Mouse (Mus musculus) gastrocnemius, adult 2 months (tissue): ENCODE results near the gene Eif2b4. TPM values are rescaled to one million over a fixed set of nuclear protein-coding genes. Genes with fewer than 3 reads are reported as not detected.

Experiments
- DNase-seq: peaks from one replicate; pipeline ENCODE4 v3.0.0; 2022
- H3K27ac ChIP-seq: fragments of 200-600 bp; 2 replicates; pipeline ENCODE4 v1.8.1; 2022; ENCODE audit warnings: mild to moderate bottlenecking
- H3K4me3 ChIP-seq: fragments of 200-600 bp; 2 replicates; pipeline ENCODE4 v1.8.1; 2022; ENCODE audit warnings: mild to moderate bottlenecking, moderate library complexity
- CTCF ChIP-seq: fragments of 200-600 bp; IDR thresholded peaks from 2 replicates; pipeline ENCODE4 v1.8.1; 2022; ENCODE audit warnings: antibody characterized with exemption, mild to moderate bottlenecking, moderate library complexity
- intact Hi-C: fragments of 180-260 bp; cut with DNase I; formaldehyde crosslinking; loops from one replicate; pipeline ENCODE4 v1.15.1; 2025
- long read RNA-seq, 2 experiments: library from polyadenylated mRNA; stranded (forward); transcript quantifications; one replicate each; pipeline ENCODE4 v2.0.0; 2021
- total RNA-seq, 2 experiments: library from RNA; stranded (reverse); gene quantifications; 2 replicates each; pipeline ENCODE4 v1.2.3; 2021

Gene Eif2b4
- 10 to 100 TPM; 39.5 to 53.9 TPM for total RNA-seq
- long read RNA-seq, experiment 1, transcript Eif2b4-201 (13 exons, 2,025 nt), result major isoform, 57 of 85 reads
- long read RNA-seq, experiment 1, transcript Eif2b4-202 (12 exons, 1,966 nt), result minor isoform, 21 of 85 reads
- long read RNA-seq, experiment 1, partial matches to known transcripts, result 4 of 85 reads
- long read RNA-seq, experiment 1, other reads (novel, unspliced or antisense), result 1 of 85 reads
- long read RNA-seq, experiment 2, transcript Eif2b4-202 (12 exons, 1,966 nt), result minor isoform, 17 of 100 reads
- long read RNA-seq, experiment 2, transcript Eif2b4-201 (13 exons, 2,025 nt), result major isoform, 68 of 100 reads
- long read RNA-seq, experiment 2, transcript Eif2b4-203 (13 exons, 1,878 nt), result minor isoform, 5 of 100 reads
- long read RNA-seq, experiment 2, partial matches to known transcripts, result 8 of 100 reads
- long read RNA-seq, experiment 2, other reads (novel, unspliced or antisense), result 2 of 100 reads

DNA sequence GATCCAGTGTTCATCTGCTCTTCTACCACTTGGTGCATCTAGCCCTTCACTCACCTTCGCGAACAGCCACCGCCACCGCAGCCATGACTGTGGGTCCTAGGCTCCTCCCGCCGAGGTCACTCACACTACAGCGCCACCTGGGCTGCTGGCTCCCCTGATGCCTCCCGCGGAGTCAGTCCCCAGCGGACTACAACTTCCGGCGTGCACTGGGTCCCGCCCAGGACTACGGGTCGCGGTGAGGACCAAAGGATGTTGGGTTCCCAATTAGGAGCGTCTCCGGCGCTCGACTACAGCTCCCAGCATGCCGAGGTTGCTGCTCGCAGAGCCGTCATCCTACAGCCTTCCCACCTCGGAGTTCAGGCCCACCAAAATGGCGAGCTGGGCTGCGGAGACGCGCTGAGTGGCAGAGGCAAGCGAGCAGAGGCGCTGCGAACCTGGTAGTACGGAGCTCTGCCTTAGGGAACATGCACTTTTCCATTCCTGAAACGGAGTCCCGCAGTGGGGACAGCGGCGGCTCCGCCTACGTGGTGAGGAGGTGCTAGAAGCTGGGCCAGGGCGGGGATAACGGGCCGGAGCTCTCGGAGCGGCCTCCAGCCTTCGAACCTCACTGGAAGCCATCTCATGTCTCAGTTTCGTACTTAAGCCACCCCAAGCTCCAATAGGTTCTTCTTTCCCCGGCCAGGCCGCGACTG lies at the start of gene Eif2b4, which contains the start of gene Snx17:
Gene Eif2b4 (minus strand): TSS at position 492 of the 692 bp plus-strand sequence.
Gene Snx17 (plus strand): TSS at position 289 of the 692 bp plus-strand sequence.
- Histone ChIP-seq H3K27ac (peak within 1 kb of the TSS; percentile 93), H3K4me3 (peak within 1 kb of the TSS; percentile 81)
- DNase-seq, result peak; percentile 99
- intact Hi-C loops, result no loop called here
- TF ChIP-seq CTCF, result peak; percentile 66

GRCm38 (mm10) chr5:31242191-31242590 lies 49.0 kb upstream of the Eif2b4 start:
- Histone ChIP-seq H3K4me3 (peak overlapping the region; percentile 99), H3K27ac (peak overlapping the region; percentile 99)
- TF ChIP-seq CTCF, result no peak
- no peak for DNase-seq
- intact Hi-C loops, result no loop called here

- peak overlapping the region; percentile 99 for H3K4me3 ChIP-seq
- no peak for DNase-seq
- intact Hi-C loops, result loop anchor here (2.0 kb wide), 2 partner anchors 21 to 49 kb away; partner anchors contain the start of genes Ift172 and Ppm1g
- no peak for TF ChIP-seq CTCF
- peak overlapping the region; percentile 99 for H3K27ac ChIP-seq
Measured at GRCm38 (mm10) chr5:31241522-31242034, 48.3 kb upstream of the Eif2b4 start.

- TF ChIP-seq CTCF, result no peak
- intact Hi-C loops, result loop anchor here (2.0 kb wide), 2 partner anchors 20 to 50 kb away; partner anchors contain the start of genes Ift172 and Ppm1g
- DNase-seq, result peak; percentile 99
- H3K27ac ChIP-seq, result peak within 1 kb of the TSS; percentile 99
- peak within 1 kb of the TSS; percentile 99 for H3K4me3 ChIP-seq
Measured at GRCm38 (mm10) chr5:31240637-31241521, 47.6 kb upstream of the Eif2b4 start, which contains the start of the genes Nrbp1 and Gm9970. Gene Nrbp1 (plus strand): TSS chr5:31240864. Gene Gm9970 (minus strand): TSS chr5:31241232.

GRCm38 (mm10) chr5:31226641-31227040 lies 33.4 kb upstream of the Eif2b4 start:
- TF ChIP-seq CTCF, result no peak
- no peak for DNase-seq
- Histone ChIP-seq H3K27ac (no peak overlapping the region), H3K4me3 (no peak overlapping the region)
- intact Hi-C loops, result no loop called here

DNA sequence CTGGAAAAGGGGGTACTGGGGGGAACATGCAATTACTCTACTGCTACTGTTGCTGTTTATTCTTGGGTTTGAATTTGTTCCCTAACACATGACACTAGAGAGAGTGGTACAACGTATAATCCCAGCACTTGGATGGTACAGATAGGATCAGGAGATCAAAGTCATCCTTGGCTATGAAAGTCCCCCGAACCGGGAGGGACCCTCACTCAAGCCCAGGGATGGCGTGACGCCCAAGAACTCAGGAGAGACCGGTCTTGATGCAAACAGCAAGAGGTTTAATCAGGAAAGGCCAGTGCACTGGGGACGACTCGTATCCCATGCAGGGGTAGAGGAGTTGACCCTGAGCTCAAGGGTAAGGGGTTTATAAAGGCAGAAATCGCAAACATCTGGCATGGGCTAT lies 29.5 kb upstream of the Eif2b4 start:
- no peak overlapping the region for H3K4me3 ChIP-seq
- no peak overlapping the region for H3K27ac ChIP-seq
- intact Hi-C loops, result loop anchor here (5.0 kb wide), 1 partner anchor 40 kb away; the partner anchor contains the start of gene Gtf3c2
- no peak for DNase-seq
- TF ChIP-seq CTCF, result no peak

DNA sequence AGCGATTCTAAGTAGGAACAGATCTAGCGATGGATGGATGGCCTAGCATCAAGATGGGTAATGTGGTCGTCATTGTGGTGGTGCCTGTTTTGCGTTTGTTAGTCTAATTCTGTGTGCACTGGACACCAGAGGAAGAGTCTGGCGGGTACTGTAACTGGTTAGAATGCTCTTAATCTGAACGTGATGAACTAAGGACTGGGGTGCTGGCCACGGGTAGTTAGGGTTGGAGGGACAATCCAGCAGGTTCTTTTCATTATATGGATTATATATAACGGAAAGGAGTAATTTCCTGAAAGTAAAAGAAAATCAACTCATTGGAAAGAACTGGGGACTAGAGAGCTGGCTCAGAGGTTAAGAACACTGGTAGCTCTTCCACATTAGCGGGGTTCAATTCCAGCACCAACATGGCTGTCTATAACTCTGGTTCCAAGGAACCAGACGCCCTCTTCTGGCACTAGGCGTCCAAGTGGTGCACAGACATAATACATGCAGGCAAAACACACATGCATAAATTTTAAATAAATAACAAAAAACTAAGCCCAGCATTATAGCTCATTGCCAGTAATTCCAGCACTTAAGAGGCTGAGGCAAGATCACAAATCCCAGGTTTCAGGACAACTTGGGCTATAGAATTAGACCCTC lies 28.2 kb upstream of the Eif2b4 start:
- H3K27ac ChIP-seq, result peak overlapping the region; percentile 96
- TF ChIP-seq CTCF, result peak; percentile 30; the same call in 1 of the 2 replicates
- no peak for DNase-seq
- intact Hi-C loops, result loop anchor here (2.0 to 5.0 kb wide), 3 partner anchors 19 to 39 kb away; partner anchors contain the start of genes Gm9970, Gtf3c2, Nrbp1 and Zfp513
- H3K4me3 ChIP-seq, result peak overlapping the region; percentile 98

DNA sequence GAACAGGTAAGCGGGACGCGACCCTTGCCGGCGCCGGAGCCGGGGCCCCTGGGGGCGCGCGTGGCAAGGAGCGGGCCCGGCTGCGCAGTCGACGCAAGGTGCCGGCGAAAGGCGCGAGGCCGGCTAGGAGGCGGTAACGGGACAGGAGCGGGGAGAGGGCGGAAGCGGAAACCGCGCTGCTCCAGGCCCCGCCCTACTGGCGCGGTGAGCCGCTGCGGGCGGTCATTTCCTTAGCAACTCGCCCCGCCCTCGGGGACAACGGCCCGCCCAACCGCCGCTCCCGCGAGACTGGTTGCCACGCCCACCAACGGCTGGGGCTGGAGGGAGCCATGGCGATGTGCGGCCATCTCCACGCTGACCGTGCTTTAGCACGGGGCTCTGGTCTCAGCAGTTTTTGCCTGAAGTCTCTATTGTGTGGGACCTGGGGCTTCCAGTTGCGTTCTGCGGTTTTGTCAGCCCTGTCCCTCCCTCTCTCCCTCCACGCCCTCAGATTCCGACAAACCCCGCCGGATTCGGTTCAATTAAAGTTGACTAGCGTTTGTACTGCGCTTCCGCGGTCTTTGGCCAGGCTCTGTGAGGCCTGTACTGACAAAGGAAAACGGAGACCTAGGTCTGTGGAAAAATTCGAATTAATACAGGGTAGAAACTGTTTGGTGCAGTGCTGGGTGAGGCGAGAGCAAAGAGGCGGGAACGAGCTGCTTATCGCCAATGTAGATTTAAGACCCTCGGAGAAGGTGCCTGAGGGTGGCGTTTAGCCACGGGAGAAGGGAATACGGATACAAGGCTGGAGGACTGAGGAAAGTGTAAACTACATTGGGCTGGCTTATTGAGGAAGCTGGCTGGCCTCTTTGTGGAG lies 27.4 kb upstream of the Eif2b4 start, which contains the start of gene Ppm1g:
Gene Ppm1g (minus strand): TSS at position 240 of the 856 bp plus-strand sequence.
- peak; percentile 99 for DNase-seq
- H3K4me3 ChIP-seq, result peak within 1 kb of the TSS; percentile 98
- TF ChIP-seq CTCF, result peak; percentile 10; the same call in 1 of the 2 replicates
- intact Hi-C loops, result loop anchor here (2.0 to 5.0 kb wide), 3 partner anchors 18 to 38 kb away; partner anchors contain the start of genes Gm9970, Gtf3c2, Nrbp1 and Zfp513
- peak within 1 kb of the TSS; percentile 96 for H3K27ac ChIP-seq

DNA sequence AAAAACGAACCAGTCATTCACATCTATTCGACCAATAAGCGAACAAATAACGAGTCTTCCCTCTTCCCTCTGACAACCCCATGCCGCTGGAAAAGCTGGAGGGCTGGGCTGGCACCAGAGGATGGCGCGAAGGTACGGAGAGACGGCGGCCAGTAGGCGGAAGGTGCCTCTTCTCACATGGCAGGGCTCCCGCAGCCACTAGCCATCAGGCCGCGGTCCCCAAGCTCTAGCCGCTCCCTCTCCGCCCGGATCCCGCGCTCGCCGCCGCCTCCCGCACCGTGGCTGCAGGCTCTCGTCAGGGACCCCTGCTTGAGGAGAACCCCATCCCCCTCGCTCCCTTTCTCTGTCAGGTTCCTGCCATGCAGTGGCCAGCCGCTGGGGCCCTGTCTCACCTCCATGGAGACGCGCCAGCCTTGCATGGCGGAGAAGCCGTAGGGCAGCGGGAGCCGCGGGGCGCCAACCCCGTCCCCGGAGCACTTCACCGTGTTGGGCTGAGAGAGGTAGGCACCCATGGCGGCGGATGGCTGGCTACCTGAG lies 26.7 kb upstream of the Eif2b4 start:
- intact Hi-C loops, result loop anchor here (2.0 to 5.0 kb wide), 4 partner anchors 17 to 107 kb away; partner anchors contain the start of genes Gm9970, Gtf3c2, Nrbp1 and Zfp513
- no peak for TF ChIP-seq CTCF

More for the DNA sequence above, 26.7 kb upstream of the Eif2b4 start:
- H3K4me3 ChIP-seq, result peak overlapping the region; percentile 98
- peak overlapping the region; percentile 96 for H3K27ac ChIP-seq
- peak; percentile 76 for DNase-seq
